Mouse (Mus musculus) spleen, adult 2 months (tissue): ENCODE data around the gene Afdn. TPM values are rescaled to one million over a fixed set of nuclear protein-coding genes. Genes with fewer than 3 reads are reported as not detected.
"Not testable (repeated sequence)": the region's sequence is repeated elsewhere in the genome, so short reads cannot be mapped to it uniquely, and the experiment has no call there.

Source experiments
- DNase-seq, 2 experiments: peaks; one replicate each; pipeline versions ENCODE4 v3.0.0 to v3.0.0-alpha.2; 2012 to 2021; ENCODE audit warnings: low spot score in 2 of 2, low read depth in 1 of 2
- H3K27ac ChIP-seq: fragments of 200-500 bp; 2 replicates; pipeline ENCODE4 v1.5.1; 2012; ENCODE audit warnings: low read length, inconsistent platforms; ENCODE audit not compliant: insufficient read depth
- H3K27me3 ChIP-seq: fragments of 200-500 bp; 2 replicates; pipeline ENCODE4 v1.6.1; 2012; ENCODE audit warnings: mild to moderate bottlenecking, moderate library complexity, low read length, inconsistent platforms; ENCODE audit not compliant: control insufficient read depth, insufficient read depth
- H3K36me3 ChIP-seq: fragments of 200-500 bp; 2 replicates; pipeline ENCODE4 v1.6.1; 2012; ENCODE audit warnings: mild to moderate bottlenecking, low read length, inconsistent platforms; ENCODE audit not compliant: control insufficient read depth, insufficient read depth
- H3K4me1 ChIP-seq: fragments of 200-500 bp; 2 replicates; pipeline ENCODE4 v1.6.1; 2011; ENCODE audit warnings: inconsistent platforms; ENCODE audit not compliant: control insufficient read depth, insufficient read depth, insufficient read length
- H3K4me3 ChIP-seq: fragments of 200-500 bp; 2 replicates; pipeline ENCODE4 v1.5.1; 2011; ENCODE audit warnings: mild to moderate bottlenecking, inconsistent platforms; ENCODE audit not compliant: insufficient read depth, insufficient read length; ENCODE audit errors: extremely low read depth
- CTCF ChIP-seq: fragments of 200-500 bp; IDR thresholded peaks from 2 replicates; pipeline ENCODE4 v1.5.1; 2011; ENCODE audit warnings: mild to moderate bottlenecking, inconsistent platforms; ENCODE audit not compliant: insufficient read depth, insufficient read length, insufficient replicate concordance; ENCODE audit errors: extremely low read depth
- POLR2A ChIP-seq: fragments of 200-500 bp; IDR thresholded peaks from 2 replicates; pipeline ENCODE4 v1.6.1; 2011; ENCODE audit warnings: low read depth, low read length, inconsistent platforms
- WGBS: fragments of 180-500 bp; shearing (Covaris S2); methylation state at CpG from one replicate; pipeline ENCODE4 v1.1.7; 2018; 5-methylcytosine and 5-hydroxymethylcytosine counted together
- polyA plus RNA-seq: library from polyadenylated mRNA; depleted of rRNA; stranded (reverse); fragments of >200 nt; gene quantifications from 2 replicates; pipeline ENCODE4 v1.2.3, GENCODE M21; 2012

Gene Afdn
- polyA plus RNA-seq, 1 experiment = 6.3 TPM

GRCm38 (mm10) chr17:13761179-13761913, 1.0 kb downstream of the Afdn start, which contains the start of gene Tcte2:
TSS of gene Tcte2 (minus strand) at chr17:13761825.
- no peak for TF ChIP-seq POLR2A
- TF ChIP-seq CTCF = no peak
- no peak for DNase-seq
- peaks cover 22% of the 10 kb centered on the region for H3K27me3 ChIP-seq
- no peak within 1 kb of the TSS for H3K27ac ChIP-seq
- H3K4me1 ChIP-seq = peaks cover 10% of the 10 kb centered on the region
- no peaks in the 10 kb centered on the region for H3K36me3 ChIP-seq
- H3K4me3 ChIP-seq = peak within 1 kb of the TSS; percentile 54
- 3% methylated on average over 74 of the region's 74 CpGs for WGBS

- TF ChIP-seq POLR2A (no peak), CTCF (no peak)
- Histone ChIP-seq H3K36me3 (no peaks in the 10 kb centered on the region), H3K4me3 (no peak overlapping the region), H3K27ac (no peak overlapping the region), H3K4me1 (peaks cover 10% of the 10 kb centered on the region), H3K27me3 (peaks cover 22% of the 10 kb centered on the region)
- no peak for DNase-seq
- WGBS = 83% methylated on average over 1 of the region's 1 CpGs
Measured at GRCm38 (mm10) chr17:13763819-13764218, 3.5 kb downstream of the Afdn start.

- not testable (repeated sequence) for H3K36me3 ChIP-seq, DNase-seq, H3K27ac ChIP-seq, H3K4me3 ChIP-seq
- Histone ChIP-seq H3K4me1 (peaks cover 10% of the 10 kb centered on the region), H3K27me3 (peaks cover 17% of the 10 kb centered on the region)
- 89% methylated on average over 2 of the region's 2 CpGs for WGBS
Measured at GRCm38 (mm10) chr17:13764911-13765310, 4.6 kb downstream of the Afdn start.

- DNase-seq = no peak
- 96% methylated on average over 1 of the region's 1 CpGs for WGBS
- no peaks in the 10 kb centered on the region for H3K4me1 ChIP-seq
- H3K27ac ChIP-seq = no peak overlapping the region
- H3K4me3 ChIP-seq = no peak overlapping the region
- TF ChIP-seq CTCF (no peak), POLR2A (no peak)
- no peaks in the 10 kb centered on the region for H3K36me3 ChIP-seq
- no peaks in the 10 kb centered on the region for H3K27me3 ChIP-seq
Measured at GRCm38 (mm10) chr17:13768531-13768930, 8.2 kb downstream of the Afdn start.

- no peak for TF ChIP-seq POLR2A
- TF ChIP-seq CTCF = no peak
- WGBS = 94% methylated on average over 3 of the region's 3 CpGs
- Histone ChIP-seq H3K36me3 (no peaks in the 10 kb centered on the region), H3K4me1 (no peaks in the 10 kb centered on the region), H3K4me3 (no peak overlapping the region), H3K27ac (no peak overlapping the region), H3K27me3 (no peaks in the 10 kb centered on the region)
- DNase-seq = no peak
Measured at GRCm38 (mm10) chr17:13769256-13769655, 8.9 kb downstream of the Afdn start.

- WGBS = 75% methylated on average over 2 of the region's 2 CpGs
Measured at GRCm38 (mm10) chr17:13777676-13778075, 17.3 kb downstream of the Afdn start.

GRCm38 (mm10) chr17:13778865-13779264, 18.5 kb downstream of the Afdn start:
- no peak overlapping the region for H3K4me3 ChIP-seq
- WGBS = 86% methylated on average over 1 of the region's 1 CpGs
- TF ChIP-seq CTCF (no peak), POLR2A (no peak)

More at GRCm38 (mm10) chr17:13777676-13778075, 17.3 kb downstream of the Afdn start:
- Histone ChIP-seq H3K27me3 (no peaks in the 10 kb centered on the region), H3K27ac (no peak overlapping the region), H3K4me3 (no peak overlapping the region), H3K36me3 (no peaks in the 10 kb centered on the region), H3K4me1 (no peaks in the 10 kb centered on the region)
- no peak for DNase-seq
- TF ChIP-seq CTCF (no peak), POLR2A (no peak)

More at GRCm38 (mm10) chr17:13778865-13779264, 18.5 kb downstream of the Afdn start:
- DNase-seq = no peak
- no peaks in the 10 kb centered on the region for H3K36me3 ChIP-seq
- H3K4me1 ChIP-seq = no peaks in the 10 kb centered on the region
- no peak overlapping the region for H3K27ac ChIP-seq
- no peaks in the 10 kb centered on the region for H3K27me3 ChIP-seq
